Mouse (Mus musculus): Measurements from ENCODE around the gene Trim34b. TPM values are rescaled to one million over a fixed set of nuclear protein-coding genes. Genes with fewer than 3 reads are reported as not detected.

Trim34b gene
- polyA plus RNA-seq, 1 experiment from 2014 or later, result not detected

- H3K36me3 ChIP-seq, result no peaks in the 10 kb centered on the region
- no peaks in the 10 kb centered on the region for H3K4me1 ChIP-seq
- H3K27ac ChIP-seq (replicated peaks), result 0 out of 2 replicates have a peak within 1 kb of the TSS, but pooled peaks have one; percentile 37
- no peaks in the 10 kb centered on the region for H3K9me3 ChIP-seq (replicated peaks)
- no peak within 1 kb of the TSS for H3K9ac ChIP-seq (replicated peaks)
- H3K27me3 ChIP-seq (replicated peaks), result no peaks in the 10 kb centered on the region
- ATAC-seq (ENCODE audit: low FRiP score), result peak; percentile 79; the same call in 1 of the 2 replicates
- H3K4me3 ChIP-seq (replicated peaks), result peak within 1 kb of the TSS; percentile 33
- H3K4me2 ChIP-seq, result peak within 1 kb of the TSS; percentile 43
- WGBS, result 8% methylated on average over 14 of the region's 14 CpGs
Observed at GRCm38 (mm10) chr7:104352717-104353599, 23.7 kb downstream of the Trim34b start, which contains the start of gene Trim12c. Trim12c (minus strand) TSS chr7:104353362.

- Histone ChIP-seq H3K9ac (replicated peaks) (no peak overlapping the region), H3K9me3 (replicated peaks) (no peaks in the 10 kb centered on the region), H3K27me3 (replicated peaks) (no peaks in the 10 kb centered on the region), H3K36me3 (no peaks in the 10 kb centered on the region), H3K4me3 (replicated peaks) (no peak overlapping the region), H3K4me2 (peak overlapping the region; percentile 43; the same call in 1 of the 2 replicates), H3K4me1 (no peaks in the 10 kb centered on the region), H3K27ac (replicated peaks) (no peak overlapping the region)
- peak; percentile 11; the same call in 1 of the 2 replicates for ATAC-seq (ENCODE audit: low FRiP score)
- 87% methylated on average over 2 of the region's 2 CpGs for WGBS
Observed at GRCm38 (mm10) chr7:104353600-104353967, 24.3 kb downstream of the Trim34b start.

GRCm38 (mm10) chr7:104366339-104366738 lies 37.1 kb downstream of the Trim34b start:
- Histone ChIP-seq H3K36me3 (no peaks in the 10 kb centered on the region), H3K27me3 (replicated peaks) (no peaks in the 10 kb centered on the region), H3K27ac (replicated peaks) (no peak overlapping the region), H3K4me1 (no peaks in the 10 kb centered on the region), H3K4me2 (no peak overlapping the region), H3K9me3 (replicated peaks) (no peaks in the 10 kb centered on the region), H3K4me3 (replicated peaks) (no peak overlapping the region), H3K9ac (replicated peaks) (no peak overlapping the region)
- ATAC-seq (ENCODE audit: low FRiP score), result no peak

GRCm38 (mm10) chr7:104369736-104370414 lies 40.6 kb downstream of the Trim34b start, which contains the start of gene Trim30b:
Trim30b (minus strand) TSS chr7:104369884.
- Histone ChIP-seq H3K27ac (replicated peaks) (no peak within 1 kb of the TSS), H3K9ac (replicated peaks) (no peak within 1 kb of the TSS), H3K4me1 (no peaks in the 10 kb centered on the region), H3K4me3 (replicated peaks) (no peak within 1 kb of the TSS), H3K27me3 (replicated peaks) (no peaks in the 10 kb centered on the region), H3K4me2 (no peak within 1 kb of the TSS), H3K36me3 (no peaks in the 10 kb centered on the region), H3K9me3 (replicated peaks) (no peaks in the 10 kb centered on the region)
- WGBS, result 64% methylated on average over 1 of the region's 1 CpGs
- no peak for ATAC-seq (ENCODE audit: low FRiP score)

Other genes starting within 250 kb of the Trim34b start
- gene Olfr645, start 244.0 kb upstream of the Trim34b start, polyA plus RNA-seq (2015; fragmentation: Nextera tagmentation; extraction: Ambion mirVana), result not detected in 2 replicates
- gene Olfr646, start 224.6 kb upstream of the Trim34b start, polyA plus RNA-seq (2015; fragmentation: Nextera tagmentation; extraction: Ambion mirVana), result not detected in 2 replicates
- not detected in 2 replicates for gene Ubqln5, start 199.6 kb upstream of the Trim34b start, polyA plus RNA-seq (2015; fragmentation: Nextera tagmentation; extraction: Ambion mirVana)
- gene Olfr643, start 192.1 kb upstream of the Trim34b start, polyA plus RNA-seq (2015; fragmentation: Nextera tagmentation; extraction: Ambion mirVana), result not detected in 2 replicates
- gene Ubqln3, start 186.2 kb upstream of the Trim34b start, polyA plus RNA-seq (2015; fragmentation: Nextera tagmentation; extraction: Ambion mirVana), result not detected in 2 replicates
- not detected in 2 replicates for gene Ubqlnl, start 178.9 kb upstream of the Trim34b start, polyA plus RNA-seq (2015; fragmentation: Nextera tagmentation; extraction: Ambion mirVana)
- not detected in 2 replicates for gene Olfm5, start 164.6 kb upstream of the Trim34b start, polyA plus RNA-seq (2015; fragmentation: Nextera tagmentation; extraction: Ambion mirVana)
- 0.37 and 0.42 TPM in 2 replicates for gene Olfr648, start 146.1 kb upstream of the Trim34b start, polyA plus RNA-seq (2015; fragmentation: Nextera tagmentation; extraction: Ambion mirVana)
- gene Olfr649, start 133.5 kb upstream of the Trim34b start, polyA plus RNA-seq (2015; fragmentation: Nextera tagmentation; extraction: Ambion mirVana), result not detected in 2 replicates
- gene Trim6, start 110.7 kb upstream of the Trim34b start, polyA plus RNA-seq (2015; fragmentation: Nextera tagmentation; extraction: Ambion mirVana), result 0.54 and 1.1 TPM in 2 replicates
- 0.72 and 2.2 TPM in 2 replicates for gene Trim34a, start 85.0 kb upstream of the Trim34b start, polyA plus RNA-seq (2015; fragmentation: Nextera tagmentation; extraction: Ambion mirVana)
- 0.15 and 0.34 TPM in 2 replicates for gene Trim5, start 41.4 kb upstream of the Trim34b start, polyA plus RNA-seq (2015; fragmentation: Nextera tagmentation; extraction: Ambion mirVana)
- gene Trim12a, start 14.0 kb upstream of the Trim34b start, polyA plus RNA-seq (2015; fragmentation: Nextera tagmentation; extraction: Ambion mirVana), result 2.2 and 4.9 TPM in 2 replicates
- gene Trim12c, start 23.9 kb downstream of the Trim34b start, polyA plus RNA-seq (2015; fragmentation: Nextera tagmentation; extraction: Ambion mirVana), result 0.95 and 1.9 TPM in 2 replicates
- gene Trim30b, start 40.4 kb downstream of the Trim34b start, polyA plus RNA-seq (2015; fragmentation: Nextera tagmentation; extraction: Ambion mirVana), result not detected in 2 replicates
- gene Trim30c, start 71.4 kb downstream of the Trim34b start, polyA plus RNA-seq (2015; fragmentation: Nextera tagmentation; extraction: Ambion mirVana), result 0.24 TPM in 1 of 2 replicates, not detected in the other
- gene Trim30a, start 135.7 kb downstream of the Trim34b start, polyA plus RNA-seq (2015; fragmentation: Nextera tagmentation; extraction: Ambion mirVana), result 0.77 and 2.8 TPM in 2 replicates
- 0.45 and 0.96 TPM in 2 replicates for gene Trim30d, start 178.4 kb downstream of the Trim34b start, polyA plus RNA-seq (2015; fragmentation: Nextera tagmentation; extraction: Ambion mirVana)
- gene Olfr651, start 220.7 kb downstream of the Trim34b start, polyA plus RNA-seq (2015; fragmentation: Nextera tagmentation; extraction: Ambion mirVana), result not detected in 2 replicates
- not detected in 2 replicates for gene Olfr652, start 231.4 kb downstream of the Trim34b start, polyA plus RNA-seq (2015; fragmentation: Nextera tagmentation; extraction: Ambion mirVana)
- gene Olfr653, start 247.8 kb downstream of the Trim34b start, polyA plus RNA-seq (2015; fragmentation: Nextera tagmentation; extraction: Ambion mirVana), result not detected in 2 replicates